Mouse (Mus musculus): ENCODE measurements around the gene Gars. TPM values are rescaled to one million over a fixed set of nuclear protein-coding genes. Genes with fewer than 3 reads are reported as not detected.

Gars gene
- total RNA-seq (2022): 100 to 1,000 TPM; 138 to 142 (median 140) TPM

DNA sequence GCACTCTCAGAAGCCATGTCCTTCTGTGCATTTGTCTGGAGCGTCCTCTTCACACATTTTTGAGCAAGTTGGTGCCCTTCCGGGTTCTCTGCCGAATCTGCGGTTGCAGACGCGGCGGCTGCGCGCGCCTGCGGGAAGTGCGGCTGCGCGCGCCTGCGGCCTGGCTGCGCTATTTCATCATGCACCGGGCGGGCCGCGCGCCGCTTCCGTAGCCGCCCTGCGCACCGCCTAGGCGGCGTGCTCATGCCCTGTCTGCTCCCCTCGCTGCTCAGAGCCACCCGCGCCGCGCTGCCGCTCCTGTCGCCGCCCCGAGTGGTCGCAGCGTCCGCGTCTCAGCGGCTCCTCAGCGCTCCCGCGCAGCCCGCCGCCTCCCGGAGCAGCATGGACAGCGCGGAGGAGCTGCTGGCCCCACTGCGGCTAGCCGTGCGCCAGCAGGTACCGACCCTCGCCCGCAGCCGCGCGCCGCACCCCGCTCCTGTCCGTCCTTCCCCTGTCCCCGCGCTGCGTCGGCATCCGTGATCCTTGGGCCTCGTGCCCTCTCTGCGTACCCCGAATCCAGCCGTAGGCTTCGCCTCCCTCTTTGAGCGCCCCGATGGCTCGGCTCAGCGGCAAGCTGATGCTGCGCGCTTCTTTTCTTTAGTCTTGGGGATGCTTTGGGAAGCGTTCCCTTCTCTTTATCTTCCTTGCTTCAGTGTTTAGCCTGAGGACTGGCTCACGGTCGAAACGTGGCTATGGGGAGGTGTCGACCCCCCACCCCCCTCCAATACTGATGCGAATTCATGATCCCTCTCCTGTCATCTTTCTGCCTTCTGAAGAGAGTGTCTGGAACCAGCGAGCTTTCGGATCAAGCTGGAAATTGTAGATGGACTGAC lies at the start of gene Gars:
TSS of gene Gars (plus strand) at position 209 of the 872 bp plus-strand sequence.
- DNase-seq (ENCODE audit: low spot score in 2 of 2): peak; percentile 76 to 84

DNA sequence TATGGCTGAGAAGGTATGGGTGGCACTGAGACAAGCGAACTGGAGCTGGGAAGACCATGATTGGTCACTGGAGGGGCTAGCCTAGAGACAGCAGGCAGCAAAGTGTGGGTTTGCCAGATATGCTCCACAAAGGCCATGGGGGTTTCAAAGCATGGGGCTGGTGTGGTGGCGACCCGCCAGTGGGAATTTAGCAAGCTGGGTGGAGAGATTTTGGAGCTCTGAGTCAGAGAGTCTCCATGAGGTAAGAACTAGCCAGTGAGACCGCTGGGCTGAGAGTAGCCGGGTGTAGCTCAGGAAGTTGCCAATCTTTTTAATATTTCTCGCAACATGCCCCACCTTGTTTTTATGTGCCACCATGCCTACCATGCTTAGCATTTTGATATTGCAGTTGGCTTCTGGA lies 49.7 kb upstream of the Gars start:
- DNase-seq (ENCODE audit: low spot score in 2 of 2): no peak

DNA sequence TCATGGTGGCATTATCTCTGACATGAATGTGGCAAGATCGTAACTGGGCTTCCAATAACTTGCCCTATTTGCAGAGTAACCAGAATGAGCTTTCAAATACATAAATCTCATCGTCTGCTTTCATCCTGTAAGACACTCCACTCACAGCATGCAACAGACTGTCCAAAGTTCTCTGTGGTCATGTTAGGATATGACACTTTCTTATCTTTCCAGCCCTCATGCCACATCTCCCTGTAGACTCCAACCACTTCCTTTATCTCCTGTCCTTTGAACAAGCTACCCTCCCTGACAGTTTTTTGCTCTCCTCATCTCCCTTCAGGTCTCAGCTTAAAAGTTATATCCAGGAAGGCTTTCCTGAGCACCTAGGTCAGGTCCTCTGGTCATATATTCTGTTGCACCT lies 46.6 kb upstream of the Gars start:
- no peak for DNase-seq (ENCODE audit: low spot score in 2 of 2)

GRCm38 (mm10) chr6:54992141-54992540 lies 45.7 kb upstream of the Gars start:
- DNase-seq (ENCODE audit: low spot score in 2 of 2): no peak

- DNase-seq (ENCODE audit: low spot score in 2 of 2): peak; percentile 94 to 98
These were observed 45.0 kb upstream of the Gars start, which contains the start of gene Ggct for GRCm38 (mm10) chr6:54992734-54993260. Gene Ggct, minus strand, starts transcription at chr6:54992950.

DNA sequence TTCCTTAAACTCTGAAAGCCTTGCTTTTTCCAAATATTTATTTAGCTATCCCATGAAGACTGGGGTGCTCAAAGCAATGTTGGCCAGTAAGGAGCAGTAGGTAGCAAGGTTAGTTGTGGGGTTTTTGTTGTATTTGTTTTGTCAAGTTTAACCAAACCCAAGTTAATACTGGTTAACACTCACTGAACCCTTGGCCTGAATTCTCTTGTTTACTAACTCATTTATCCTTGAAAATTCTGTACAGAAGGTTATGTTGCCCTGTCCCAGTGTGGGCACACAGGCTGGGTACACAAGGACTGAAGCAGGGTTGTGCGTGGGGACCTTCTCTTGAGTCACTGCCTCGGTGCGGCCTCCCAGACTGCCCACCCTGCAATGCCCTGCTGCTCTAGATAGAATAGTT lies 41.4 kb upstream of the Gars start:
- DNase-seq (ENCODE audit: low spot score in 2 of 2): no peak

- no peak for DNase-seq (ENCODE audit: low spot score in 2 of 2)
These were observed 40.1 kb upstream of the Gars start for GRCm38 (mm10) chr6:54997726-54998125.

DNA sequence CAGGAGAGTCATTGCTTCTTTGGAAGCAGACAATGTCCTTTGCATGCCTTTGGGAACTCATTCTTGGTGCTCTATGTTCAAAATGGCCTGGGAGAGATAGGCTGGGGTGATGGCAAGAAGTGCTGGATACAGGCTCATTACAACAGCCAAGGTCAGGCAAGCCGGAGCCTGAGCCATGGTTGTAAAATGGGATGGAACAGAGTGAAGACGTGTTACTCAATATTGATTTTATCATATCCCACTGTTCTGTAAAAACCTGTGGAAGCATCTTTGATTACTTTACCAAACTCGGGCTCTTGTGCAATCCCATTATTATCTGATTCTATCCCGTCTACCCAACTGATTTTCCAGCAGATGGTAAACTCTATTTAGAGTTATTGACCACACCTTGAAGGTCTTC lies 36.5 kb upstream of the Gars start:
- DNase-seq (ENCODE audit: low spot score in 2 of 2): no peak

GRCm38 (mm10) chr6:55002438-55002837 lies 35.4 kb upstream of the Gars start:
- no peak for DNase-seq (ENCODE audit: low spot score in 2 of 2)

GRCm38 (mm10) chr6:55003559-55003958 lies 34.2 kb upstream of the Gars start:
- no peak for DNase-seq (ENCODE audit: low spot score in 2 of 2)

GRCm38 (mm10) chr6:55008401-55008800 lies 29.4 kb upstream of the Gars start:
- DNase-seq (ENCODE audit: low spot score in 2 of 2): no peak

GRCm38 (mm10) chr6:55009391-55010230 lies 28.2 kb upstream of the Gars start:
- DNase-seq (ENCODE audit: low spot score in 2 of 2): peak; percentile 10 to 18

DNA sequence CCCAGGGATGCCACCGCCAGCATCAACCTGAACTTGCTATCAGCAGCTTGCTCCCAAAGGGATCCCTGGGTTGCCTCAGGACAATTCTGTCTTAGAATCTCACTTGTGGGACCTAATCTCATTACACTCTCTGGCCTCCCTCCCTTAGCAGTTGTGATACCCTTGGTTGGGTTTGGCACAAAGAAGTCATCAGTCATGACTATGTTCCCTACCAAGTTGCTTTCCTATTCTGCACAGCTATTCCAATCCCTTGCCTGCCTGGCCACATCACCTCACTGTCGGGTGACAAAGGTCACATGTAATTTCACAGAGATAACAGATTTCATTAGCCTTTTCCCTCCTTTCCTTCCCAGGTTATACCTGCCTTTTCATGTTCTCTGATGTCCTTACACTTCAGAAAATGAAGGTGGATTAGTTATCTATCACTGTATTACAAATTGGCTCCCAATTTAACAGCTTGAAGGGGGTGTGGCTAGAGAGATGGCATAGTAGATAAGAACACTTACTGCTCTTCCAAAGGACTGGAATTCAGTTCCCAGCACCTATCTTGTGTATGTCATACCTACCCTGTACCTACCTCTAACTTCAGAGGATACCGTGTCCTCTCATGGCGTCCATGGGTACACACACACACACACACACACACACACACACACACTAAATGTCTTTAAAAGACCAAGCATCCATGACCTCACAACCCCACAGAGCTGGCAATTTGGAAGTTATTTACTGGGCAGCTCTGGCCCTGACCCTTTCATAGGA lies 27.3 kb upstream of the Gars start:
- no peak for DNase-seq (ENCODE audit: low spot score in 2 of 2)

DNA sequence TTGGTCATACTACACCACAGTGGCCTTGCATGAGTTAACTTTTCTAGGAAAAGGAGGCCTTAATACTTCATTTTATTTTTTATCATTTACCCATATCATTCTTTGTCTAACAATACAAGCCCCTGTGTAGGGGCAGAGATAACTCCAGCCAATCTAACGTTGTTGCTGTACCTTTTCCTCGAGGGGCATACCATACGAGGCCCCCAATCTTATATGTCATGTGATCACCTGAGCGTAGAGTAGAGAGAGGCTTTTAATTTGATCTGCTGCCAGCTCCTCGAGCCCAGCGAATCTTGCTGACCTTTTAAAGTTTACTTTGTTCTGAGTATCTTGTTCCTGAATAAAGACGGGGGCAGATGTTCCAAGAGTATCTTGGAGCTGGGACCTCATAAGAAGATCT lies 25.3 kb upstream of the Gars start:
- DNase-seq (ENCODE audit: low spot score in 2 of 2): no peak

DNA sequence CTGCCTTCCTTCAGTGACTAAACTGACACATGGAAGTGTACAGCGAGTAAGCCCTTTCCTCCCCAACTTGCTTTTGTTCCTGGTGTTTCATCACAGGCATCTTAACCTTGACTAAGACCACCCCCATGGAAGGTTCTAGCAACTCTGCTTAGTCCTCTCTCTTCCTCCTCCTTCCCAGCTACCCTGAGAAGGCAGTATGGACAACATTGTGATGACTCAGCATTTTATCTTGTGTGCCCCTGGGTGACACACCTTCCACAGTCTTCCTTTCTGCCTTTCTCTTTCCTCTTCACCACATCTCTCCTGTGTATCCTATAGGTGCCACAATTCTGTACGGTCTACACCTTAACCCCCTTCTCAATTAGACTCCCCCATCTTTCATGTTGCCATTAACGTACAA lies 23.6 kb upstream of the Gars start:
- DNase-seq (ENCODE audit: low spot score in 2 of 2): no peak

GRCm38 (mm10) chr6:55016236-55016635 lies 21.6 kb upstream of the Gars start:
- DNase-seq (ENCODE audit: low spot score in 2 of 2): peak in 1 of 2 experiments; percentile 42

DNA sequence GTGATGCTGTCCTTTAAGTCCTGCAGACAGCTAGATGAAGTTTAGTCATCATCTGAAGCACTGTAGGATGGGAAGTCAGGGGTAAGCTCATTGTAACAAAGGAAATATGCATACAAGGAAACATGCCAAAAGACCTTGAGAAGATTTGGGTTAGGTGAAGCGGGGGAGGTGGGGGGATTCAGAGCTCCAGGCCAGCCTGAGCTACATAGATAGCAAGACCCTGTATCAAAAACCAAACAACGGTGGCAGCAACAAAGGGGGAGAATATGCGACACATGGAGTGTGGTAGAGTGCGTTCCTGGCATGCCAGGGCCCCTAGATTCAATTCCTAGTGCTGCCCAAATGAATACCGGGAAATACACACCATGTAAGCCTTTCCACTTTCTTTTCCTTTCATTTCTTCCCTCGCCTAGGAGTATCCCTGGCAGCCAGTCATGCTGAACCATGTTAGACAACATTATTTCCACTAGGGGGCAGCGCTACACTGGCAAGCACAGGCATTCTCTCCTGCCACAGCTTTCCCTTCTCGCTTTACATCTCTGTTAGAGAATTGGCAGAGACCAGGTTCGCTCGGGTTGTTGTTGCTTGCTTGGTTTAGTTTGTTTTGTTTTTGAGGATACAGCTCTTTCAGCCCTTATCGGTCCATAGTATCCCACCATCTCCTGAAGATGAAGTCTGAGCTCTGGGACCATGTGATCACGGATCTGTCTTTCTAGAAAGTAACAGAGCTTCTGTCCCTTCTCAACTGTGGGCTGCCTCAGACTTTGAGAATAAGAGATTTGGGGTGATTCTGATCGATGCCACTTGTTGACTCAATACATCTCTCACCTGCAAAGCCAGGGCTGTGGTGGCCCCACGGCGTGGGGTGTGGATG lies 20.9 kb upstream of the Gars start:
- DNase-seq (ENCODE audit: low spot score in 2 of 2): peak in 1 of 2 experiments; percentile 31

DNA sequence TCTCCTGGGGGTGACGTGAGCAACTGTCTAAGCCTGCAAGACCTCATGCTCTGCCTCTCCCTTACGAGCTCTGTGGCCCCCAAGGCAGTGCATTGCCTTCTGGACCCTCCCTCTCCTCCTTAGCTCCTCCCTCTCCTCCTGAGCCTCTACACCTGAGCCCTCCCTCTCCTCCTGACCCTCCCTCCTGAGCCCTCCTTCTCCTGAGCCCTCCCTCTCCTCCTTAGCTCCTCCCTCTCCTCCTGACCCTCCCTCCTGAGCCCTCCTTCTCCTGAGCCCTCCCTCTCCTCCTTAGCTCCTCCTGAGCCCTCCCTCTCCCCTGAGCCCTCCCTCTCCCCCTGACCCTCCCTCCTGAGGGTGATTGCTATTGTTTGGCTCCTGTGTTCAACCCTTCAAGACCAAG lies 19.4 kb upstream of the Gars start:
- DNase-seq (ENCODE audit: low spot score in 2 of 2): no peak

DNA sequence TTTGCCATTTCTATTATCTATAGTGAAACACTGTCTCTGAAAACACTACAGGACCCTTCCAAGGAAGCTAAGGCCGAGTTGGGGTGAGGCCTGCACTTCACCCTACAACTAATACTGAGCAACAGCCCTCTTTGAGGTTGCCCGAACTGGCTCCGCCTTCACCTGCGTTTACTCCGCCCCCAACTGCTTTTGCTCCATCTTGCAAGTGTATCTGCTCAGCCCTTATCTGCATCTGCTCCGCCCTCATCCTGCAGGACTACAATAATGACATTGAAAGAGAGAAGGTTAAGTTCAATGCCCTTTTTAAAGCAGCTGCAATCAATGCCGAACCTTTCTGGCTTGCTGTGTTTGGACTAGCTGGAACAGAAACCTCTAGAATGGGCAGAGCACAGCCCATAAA lies 16.0 kb upstream of the Gars start:
- DNase-seq (ENCODE audit: low spot score in 2 of 2): no peak

DNA sequence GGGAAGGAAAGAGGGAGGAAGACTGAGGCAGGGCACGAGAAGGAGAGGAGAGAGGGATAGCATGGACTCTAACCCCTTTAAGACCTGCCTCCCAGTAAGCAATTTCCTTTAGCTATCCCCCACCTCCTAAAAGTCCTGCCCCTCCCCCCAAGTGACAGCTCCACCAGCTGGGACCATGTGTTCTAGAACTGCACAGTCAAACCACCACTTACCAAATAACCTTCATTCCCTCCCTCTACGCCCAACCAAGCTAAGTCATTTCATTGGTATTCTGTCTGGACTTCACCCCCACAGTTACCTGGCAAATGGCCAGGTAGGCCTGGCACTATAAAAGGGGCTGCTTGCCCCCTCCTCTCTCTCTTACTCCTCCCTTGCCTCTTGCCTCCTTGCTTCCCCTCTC lies 10.2 kb upstream of the Gars start:
- DNase-seq (ENCODE audit: low spot score in 2 of 2): no peak

Data from left cerebral cortex, adult 8-10 months (tissue).